In the genomic region with DNA sequence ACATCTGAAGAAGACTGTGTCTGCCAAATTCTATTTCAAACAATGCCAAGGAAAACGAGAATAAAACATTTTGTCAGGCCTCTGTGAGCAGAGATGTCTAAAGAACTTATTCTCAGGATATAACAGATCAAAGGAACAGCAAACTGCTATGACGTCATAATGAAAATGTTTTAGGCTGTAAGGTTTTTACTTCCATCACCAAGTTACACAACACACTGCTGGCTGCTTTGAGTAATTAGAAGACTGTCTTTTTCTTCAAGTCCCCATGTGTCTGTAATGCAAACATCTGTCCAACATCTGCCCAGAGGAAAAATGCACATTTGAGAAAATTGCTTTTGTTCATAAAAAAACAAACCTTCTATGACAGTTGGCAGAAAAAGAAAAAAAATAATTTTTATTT, we compare ENCODE assay signal across 25 mouse cellular contexts.
"Had no signal": no experiment of that assay in that cellular context is flagged by ENCODE, and none has a peak within 500 bp of the region (broad histone marks: within the 10 kb centered on the region; RNA-seq: fewer than 3 reads in every experiment).

No protein-coding gene starts in this region.

- H3K4me2 ChIP-seq: heart, embryonic 11.5 days; heart, embryonic 13.5 days; heart, embryonic 15.5 days; hindbrain, embryonic 12.5 days; hindbrain, embryonic 15.5 days; limb, embryonic 12.5 days; limb, embryonic 15.5 days; liver, embryonic 12.5 days had no signal

- ATAC-seq: hindbrain, postnatal 0 days; intestine, embryonic 16.5 days; liver, embryonic 12.5 days had no signal

- H3K27me3 ChIP-seq: heart, embryonic 13.5 days; heart, embryonic 15.5 days; hindbrain, embryonic 12.5 days; hindbrain, embryonic 15.5 days; limb, embryonic 12.5 days; limb, embryonic 15.5 days; liver, embryonic 12.5 days had no signal

- H3K36me3 ChIP-seq: heart, embryonic 13.5 days; heart, embryonic 15.5 days; hindbrain, embryonic 12.5 days; hindbrain, embryonic 15.5 days; limb, embryonic 12.5 days; limb, embryonic 15.5 days; liver, embryonic 12.5 days had no signal

- H3K9ac ChIP-seq: heart, embryonic 13.5 days; heart, embryonic 15.5 days; hindbrain, embryonic 12.5 days; hindbrain, embryonic 15.5 days; limb, embryonic 12.5 days; limb, embryonic 15.5 days; liver, embryonic 12.5 days; liver, embryonic 14.5 days had no signal

- DNase-seq: gastrocnemius, postnatal 14 days; gastrocnemius, postnatal 36 days; heart, adult 11 months; heart, adult 2 months; heart, postnatal 14 days; heart, postnatal 36 days; kidney, adult 11 months; kidney, adult 2 months; kidney, postnatal 10 days; kidney, postnatal 25 days; kidney, postnatal 4 days; left cerebral cortex, postnatal 4 days had no signal

- H3K4me1 ChIP-seq: heart, embryonic 13.5 days; heart, embryonic 15.5 days; hindbrain, embryonic 12.5 days; hindbrain, embryonic 15.5 days; limb, embryonic 12.5 days; limb, embryonic 15.5 days; liver, embryonic 12.5 days had no signal

- H3K9me3 ChIP-seq: heart, embryonic 13.5 days; heart, embryonic 15.5 days; hindbrain, embryonic 12.5 days; hindbrain, embryonic 15.5 days; limb, embryonic 12.5 days; limb, embryonic 15.5 days; liver, embryonic 12.5 days had no signal

- H3K27ac ChIP-seq: heart, adult 2 months; heart, embryonic 13.5 days; heart, embryonic 15.5 days; hindbrain, embryonic 12.5 days; hindbrain, embryonic 15.5 days; hindbrain, postnatal 0 days; layer of hippocampus, adult 2 months; left cerebral cortex, adult 2 months; limb, embryonic 12.5 days; limb, embryonic 15.5 days; liver, embryonic 12.5 days; liver, embryonic 14.5 days had no signal

- H3K4me3 ChIP-seq: heart, adult 2 months; heart, embryonic 13.5 days; heart, embryonic 15.5 days; hindbrain, embryonic 12.5 days; hindbrain, embryonic 15.5 days; layer of hippocampus, adult 2 months; left cerebral cortex, adult 2 months; limb, embryonic 12.5 days; limb, embryonic 15.5 days; liver, embryonic 12.5 days had no signal
